Mouse (Mus musculus) MEL (cell line): ENCODE data around the gene Col25a1. TPM values are rescaled to one million over a fixed set of nuclear protein-coding genes. Genes with fewer than 3 reads are reported as not detected.

ENCODE experiments used
- DNase-seq: peaks from one replicate; pipeline ENCODE4 v3.0.0; 2011; ENCODE audit warnings: low read depth, low spot score
- H3K27ac ChIP-seq: 2 replicates; pipeline ENCODE4 v1.5.1; 2012; ENCODE audit warnings: low read depth, mild to moderate bottlenecking, control low read depth, low read length, moderate library complexity; ENCODE audit not compliant: control insufficient read depth
- H3K27me3 ChIP-seq, 2 experiments: fragments of 150-350 bp in 1 of 2; sonication (generic) in 1 of 2; 2 replicates each; pipeline ENCODE4 v1.6.1; 2012; ENCODE audit warnings: low read length in 2 of 2, mild to moderate bottlenecking in 2 of 2, improper control_type of control experiment in 1 of 2, moderate library complexity in 1 of 2; ENCODE audit not compliant: insufficient read depth in 2 of 2, control insufficient read depth in 1 of 2
- H3K36me3 ChIP-seq, 2 experiments: 2 replicates each; pipeline ENCODE4 v1.6.1; 2012 to 2014; ENCODE audit warnings: low read length in 2 of 2, improper control_type of control experiment in 1 of 2, inconsistent platforms in 1 of 2, mild to moderate bottlenecking in 1 of 2; ENCODE audit not compliant: insufficient read depth in 2 of 2, control insufficient read depth in 1 of 2
- H3K4me1 ChIP-seq, 2 experiments: fragments of 150-350 bp in 1 of 2; sonication (generic) in 1 of 2; 2 replicates each; pipeline ENCODE4 v1.6.1; 2012; ENCODE audit warnings: low read length in 2 of 2, improper control_type of control experiment in 1 of 2, mild to moderate bottlenecking in 1 of 2; ENCODE audit not compliant: insufficient read depth in 2 of 2, control insufficient read depth in 1 of 2
- H3K4me3 ChIP-seq, 2 experiments: fragments of 150-350 bp in 1 of 2; sonication (generic) in 1 of 2; 2 replicates each; pipeline ENCODE4 v1.5.1; 2012; ENCODE audit warnings: low read depth in 2 of 2, low read length in 2 of 2, mild to moderate bottlenecking in 2 of 2, moderate library complexity in 2 of 2, control low read depth in 1 of 2, improper control_type of control experiment in 1 of 2; ENCODE audit not compliant: control insufficient read depth in 1 of 2, insufficient read depth in 1 of 2
- H3K79me2 ChIP-seq: 2 replicates; pipeline ENCODE4 v1.6.1; 2012; ENCODE audit warnings: mild to moderate bottlenecking, low read length, moderate library complexity; ENCODE audit not compliant: control insufficient read depth, poor library complexity, insufficient read depth
- H3K9ac ChIP-seq: 2 replicates; pipeline ENCODE4 v1.6.1; 2012; ENCODE audit warnings: low read depth, mild to moderate bottlenecking, control low read depth, low read length, moderate library complexity; ENCODE audit not compliant: control insufficient read depth, poor library complexity, severe bottlenecking
- H3K9me3 ChIP-seq: fragments of 150-350 bp; sonication (generic); replicated peaks from 2 replicates; pipeline ENCODE4 v1.6.1; 2012; ENCODE audit warnings: mild to moderate bottlenecking, low read length, improper control_type of control experiment, moderate library complexity; ENCODE audit not compliant: insufficient read depth
- CHD1 ChIP-seq: IDR thresholded peaks from 2 replicates; pipeline ENCODE4 v1.6.1; 2012; ENCODE audit warnings: low read depth, mild to moderate bottlenecking, inconsistent platforms, low read length, improper control_type of control experiment
- CTCF ChIP-seq, 3 experiments: IDR thresholded peaks in 2 of 3; conservative IDR thresholded peaks in 1 of 3; 2 replicates each; pipeline ENCODE4 v1.5.1; 2011 to 2012; ENCODE audit warnings: low read length in 3 of 3, low read depth in 2 of 3, mild to moderate bottlenecking in 2 of 3, improper control_type of control experiment in 1 of 3, inconsistent platforms in 1 of 3, mixed read lengths in 1 of 3, moderate library complexity in 1 of 3; ENCODE audit not compliant: control insufficient read depth in 1 of 3, insufficient read depth in 1 of 3, poor library complexity in 1 of 3, severe bottlenecking in 1 of 3
- E2F4 ChIP-seq: IDR thresholded peaks from 2 replicates; pipeline ENCODE4 v1.6.1; 2011; ENCODE audit warnings: low read depth, low read length, improper control_type of control experiment, borderline replicate concordance
- ELF1 ChIP-seq: IDR thresholded peaks from 2 replicates; pipeline ENCODE4 v1.6.1; 2014; ENCODE audit warnings: low read depth, mild to moderate bottlenecking, inconsistent platforms, low read length, improper control_type of control experiment, moderate library complexity
- ETS1 ChIP-seq: IDR thresholded peaks from 2 replicates; pipeline ENCODE4 v1.6.1; 2012; ENCODE audit warnings: low read depth, mild to moderate bottlenecking, inconsistent platforms, low read length, improper control_type of control experiment, moderate library complexity
- GATA1 ChIP-seq: IDR thresholded peaks from 2 replicates; pipeline ENCODE4 v1.6.1; 2011; ENCODE audit warnings: low read depth, low read length, improper control_type of control experiment
- MAFK ChIP-seq: IDR thresholded peaks from 2 replicates; pipeline ENCODE4 v1.6.1; 2011; ENCODE audit warnings: low read depth, mild to moderate bottlenecking, low read length, improper control_type of control experiment, borderline replicate concordance
- MAX ChIP-seq: IDR thresholded peaks from 2 replicates; pipeline ENCODE4 v1.6.1; 2011; ENCODE audit warnings: low read length, improper control_type of control experiment
- MXI1 ChIP-seq: IDR thresholded peaks from 2 replicates; pipeline ENCODE4 v1.6.1; 2011; ENCODE audit warnings: mild to moderate bottlenecking, low read depth, low read length, improper control_type of control experiment
- MYB ChIP-seq: IDR thresholded peaks from 2 replicates; pipeline ENCODE4 v1.6.1; 2011; ENCODE audit warnings: mild to moderate bottlenecking, low read depth, low read length, improper control_type of control experiment
- MYC ChIP-seq: IDR thresholded peaks from 2 replicates; pipeline ENCODE4 v1.6.1; 2011; ENCODE audit warnings: low read depth, mild to moderate bottlenecking, low read length, improper control_type of control experiment, moderate library complexity
- NELFE ChIP-seq: IDR thresholded peaks from 2 replicates; pipeline ENCODE4 v1.6.1; 2011; ENCODE audit warnings: low read depth, low read length, improper control_type of control experiment
- NRF1 ChIP-seq: IDR thresholded peaks from 2 replicates; pipeline ENCODE4 v1.6.1; 2014; ENCODE audit warnings: low read depth, mild to moderate bottlenecking, inconsistent platforms, low read length, improper control_type of control experiment, moderate library complexity; ENCODE audit not compliant: poor library complexity, insufficient read depth, severe bottlenecking
- POLR2AphosphoS2 ChIP-seq: IDR thresholded peaks from 2 replicates; pipeline ENCODE4 v1.6.1; 2011; ENCODE audit warnings: low read length, improper control_type of control experiment
- POLR2AphosphoS5 ChIP-seq: IDR thresholded peaks from 2 replicates; pipeline ENCODE4 v1.6.1; 2012; ENCODE audit warnings: low read depth, borderline replicate concordance, mild to moderate bottlenecking, inconsistent platforms, low read length, moderate library complexity, mixed read lengths
- RAD21 ChIP-seq: IDR thresholded peaks from 2 replicates; pipeline ENCODE4 v1.6.1; 2011; ENCODE audit warnings: mild to moderate bottlenecking, low read depth, low read length, improper control_type of control experiment
- SMC3 ChIP-seq: IDR thresholded peaks from 2 replicates; pipeline ENCODE4 v1.6.1; 2011; ENCODE audit warnings: low read depth, low read length, improper control_type of control experiment
- TCF12 ChIP-seq: IDR thresholded peaks from 2 replicates; pipeline ENCODE4 v1.6.1; 2014; ENCODE audit warnings: low read depth, mild to moderate bottlenecking, inconsistent platforms, low read length, improper control_type of control experiment, moderate library complexity
- ZKSCAN1 ChIP-seq: IDR thresholded peaks from 2 replicates; pipeline ENCODE4 v1.6.1; 2012; ENCODE audit warnings: low read depth, mild to moderate bottlenecking, inconsistent platforms, low read length, improper control_type of control experiment, moderate library complexity
- ZMIZ1 ChIP-seq: IDR thresholded peaks from 2 replicates; pipeline ENCODE4 v1.6.1; 2012; ENCODE audit warnings: low read depth, mild to moderate bottlenecking, inconsistent platforms, low read length, improper control_type of control experiment, moderate library complexity
- ZNF384 ChIP-seq: IDR thresholded peaks from 2 replicates; pipeline ENCODE4 v1.6.1; 2012; ENCODE audit warnings: low read depth, mild to moderate bottlenecking, inconsistent platforms, low read length, improper control_type of control experiment
- polyA plus RNA-seq, 2 experiments: library from polyadenylated mRNA; stranded (reverse) in 1 of 2; unstranded in 1 of 2; fragments of >175 nt in 1 of 2; fragments of >200 nt in 1 of 2; gene quantifications; 2 replicates each; pipeline versions ENCODE4 v1.2.1 to v1.2.4; 2012; ENCODE audit warnings: low replicate concordance in 2 of 2, low read depth in 1 of 2; ENCODE audit not compliant: insufficient read length in 2 of 2, insufficient read depth in 1 of 2, missing spikeins in 1 of 2
- total RNA-seq: library from RNA; depleted of rRNA; stranded (reverse); fragments of 300-350 nt; gene quantifications from 2 replicates; pipeline ENCODE4 v1.2.3, GENCODE M21; 2012

Gene Col25a1
- total and polyA plus RNA-seq, 3 experiments: not detected

- no peaks in the 10 kb centered on the region for H3K9me3 ChIP-seq
- no peak for DNase-seq
- H3K27me3 ChIP-seq: no peaks in the 10 kb centered on the region
- H3K4me1 ChIP-seq: no peaks in the 10 kb centered on the region
- H3K36me3 ChIP-seq: no peaks in the 10 kb centered on the region
- H3K4me3 ChIP-seq: no peak overlapping the region
- H3K79me2 ChIP-seq: no peaks in the 10 kb centered on the region
- H3K9ac ChIP-seq: no peak overlapping the region
- TF ChIP-seq GATA1: no peak
- TF ChIP-seq POLR2AphosphoS5: no peak
- TF ChIP-seq ZKSCAN1: no peak
- no peak for TF ChIP-seq CHD1
- no peak for TF ChIP-seq E2F4
- TF ChIP-seq ZMIZ1: no peak
- TF ChIP-seq MYC: no peak
- no peak for TF ChIP-seq TCF12
- TF ChIP-seq, all 39 proteins: peak for 0
- no peak overlapping the region for H3K27ac ChIP-seq
Measured at GRCm38 (mm10) chr3:130289220-130289619, 157.9 kb downstream of the Col25a1 start.

- TF ChIP-seq ZNF384 (no peak), ZKSCAN1 (no peak), MYB (no peak), NELFE (no peak)
- H3K9ac ChIP-seq: no peak overlapping the region
- no peaks in the 10 kb centered on the region for H3K27me3 ChIP-seq
- no peaks in the 10 kb centered on the region for H3K4me1 ChIP-seq
- H3K27ac ChIP-seq: no peak overlapping the region
- no peak for DNase-seq
- H3K9me3 ChIP-seq: no peaks in the 10 kb centered on the region
- no peak overlapping the region for H3K4me3 ChIP-seq
- H3K36me3 ChIP-seq: no peaks in the 10 kb centered on the region
- H3K79me2 ChIP-seq: no peaks in the 10 kb centered on the region
Measured at GRCm38 (mm10) chr3:130290175-130290574, 158.9 kb downstream of the Col25a1 start.

- Histone ChIP-seq H3K9ac (no peak overlapping the region), H3K27ac (no peak overlapping the region), H3K27me3 (no peaks in the 10 kb centered on the region), H3K4me3 (no peak overlapping the region), H3K36me3 (no peaks in the 10 kb centered on the region), H3K9me3 (no peaks in the 10 kb centered on the region), H3K4me1 (no peaks in the 10 kb centered on the region), H3K79me2 (no peaks in the 10 kb centered on the region)
- no peak for TF ChIP-seq POLR2AphosphoS2
- TF ChIP-seq GATA1: no peak
- no peak for TF ChIP-seq MAX
- TF ChIP-seq ZMIZ1: no peak
- TF ChIP-seq NRF1: no peak
- TF ChIP-seq RAD21: no peak
- TF ChIP-seq SMC3: no peak
- TF ChIP-seq ETS1: no peak
- TF ChIP-seq CTCF (IDR thresholded peaks at IDR 0.05 in 2 of 3, conservative IDR thresholded peaks at IDR 0.05 in 1 of 3; ENCODE audit: control insufficient read depth in 1 of 3, insufficient read depth in 1 of 3, low read depth in 2 of 3, low read length in 3 of 3, poor library complexity in 1 of 3, severe bottlenecking in 1 of 3): no peak
- no peak for TF ChIP-seq MAFK
- TF ChIP-seq NELFE: no peak
- no peak for TF ChIP-seq ELF1
- TF ChIP-seq MXI1: no peak
- DNase-seq: no peak
Measured at GRCm38 (mm10) chr3:130290672-130291071, 159.4 kb downstream of the Col25a1 start.
